Mouse (Mus musculus) E14TG2a.4 (cell line): ENCODE measurements around the gene Zfp60.

Experiments
- CTCF ChIP-seq: conservative IDR thresholded peaks from 2 replicates; pipeline ENCODE4 v1.5.1; 2014; ENCODE audit warnings: low read length
- NANOG ChIP-seq: IDR thresholded peaks from 2 replicates; pipeline ENCODE4 v1.6.1; 2014; ENCODE audit warnings: borderline replicate concordance, low read length, mixed read lengths
- POU5F1 ChIP-seq: IDR thresholded peaks from 2 replicates; pipeline ENCODE4 v1.6.1; 2014; ENCODE audit warnings: low read length, borderline replicate concordance

DNA sequence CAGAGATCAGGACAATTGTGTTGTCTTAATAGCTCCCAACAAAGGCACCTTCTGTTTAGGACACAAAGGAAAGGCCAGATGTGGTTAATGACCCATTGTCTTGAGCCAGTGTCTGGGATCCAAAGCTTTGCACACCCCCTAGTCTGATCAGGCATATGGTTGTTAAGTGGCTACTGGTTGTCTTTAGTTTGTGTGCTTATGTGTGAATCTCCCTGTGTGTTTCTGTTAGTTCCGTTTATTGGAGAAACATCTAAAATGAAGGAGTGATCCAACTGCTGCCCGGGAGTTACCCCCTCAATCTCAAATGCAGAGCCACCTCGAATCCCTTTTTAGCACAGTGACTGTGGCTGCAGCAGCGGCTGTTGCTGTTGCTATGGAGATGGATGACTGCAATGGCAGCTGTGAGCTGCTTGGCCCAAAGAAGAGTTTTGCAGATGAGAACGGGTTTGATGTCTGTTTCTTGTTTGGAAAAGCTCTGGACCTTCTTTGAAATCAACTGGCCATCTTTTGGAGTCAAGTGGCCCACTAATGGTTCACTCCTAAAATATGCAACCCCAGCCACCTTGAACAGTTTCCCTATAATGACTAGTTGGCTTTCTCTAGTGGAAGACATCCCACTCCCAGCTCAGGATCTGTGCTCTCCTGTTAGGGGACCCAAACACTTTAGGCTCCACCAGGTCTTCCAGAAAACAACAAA lies 25.3 kb downstream of the Zfp60 start:
- TF ChIP-seq CTCF = no peak
- no peak for TF ChIP-seq POU5F1
- TF ChIP-seq NANOG = peak; percentile 81; the same call in 1 of the 2 replicates
